Mouse (Mus musculus) heart, postnatal 36 days (tissue): ENCODE measurements at regions not wholly inside any gene's neighbourhood (a gene's known extent, or its start where the extent isn't known, plus 50 kb on each side); places are given as distances from the start of the nearest gene placed in this dataset.

Experiments used
- DNase-seq, 2 experiments: peaks; one replicate each; pipeline ENCODE4 v3.0.0; 2021 to 2022
- intact Hi-C: fragments of 180-260 bp; cut with DNase I; formaldehyde crosslinking; loops from one replicate; pipeline ENCODE4 v1.15.1; 2025
- microRNA-seq, 2 experiments: library from miRNA; unstranded; fragments of <30 nt; microRNA quantifications; one replicate each; pipeline ENCODE4 v1.2.0; 2021; ENCODE audit warnings: borderline number of aligned reads in 2 of 2

- intact Hi-C loops = no loop called here
These were observed 61.4 kb upstream of the 4933415F23Rik start for GRCm38 (mm10) chr1:23163371-23163935.

GRCm38 (mm10) chr1:23162766-23163165 lies 60.7 kb upstream of the 4933415F23Rik start:
- intact Hi-C loops = no loop called here
- DNase-seq = no peak

More at GRCm38 (mm10) chr1:23163371-23163935, 61.4 kb upstream of the 4933415F23Rik start:
- DNase-seq = no peak

Small RNAs in the stretch of these regions (microRNA-seq; reads per million reads assigned to microRNA genes)
- gene Mir30a (13,391 to 14,986 reads per million in 2 experiments), gene Mir30c-2 (1,247 to 1,392 reads per million in 2 experiments)
